Mouse (Mus musculus) A20 (cell line): ENCODE results near the gene Fndc9.

ENCODE experiments used
- DNase-seq: peaks from one replicate; pipeline ENCODE4 v3.0.0-alpha.2; 2011; ENCODE audit warnings: low read depth, low spot score

Gene Fndc9

GRCm38 (mm10) chr11:46233966-46234365 is 1.4 kb upstream of the Fndc9 start:
- DNase-seq = no peak

GRCm38 (mm10) chr11:46236976-46237375 is 1.6 kb downstream of the Fndc9 start:
- DNase-seq = peak; percentile 67

- no peak for DNase-seq
Measured at GRCm38 (mm10) chr11:46241150-46241673, 5.9 kb downstream of the Fndc9 start.

- DNase-seq = no peak
Measured at GRCm38 (mm10) chr11:46241985-46242384, 6.7 kb downstream of the Fndc9 start.

- DNase-seq = no peak
Measured at GRCm38 (mm10) chr11:46244731-46245604, 9.6 kb downstream of the Fndc9 start.

GRCm38 (mm10) chr11:46245926-46246325 is 10.6 kb downstream of the Fndc9 start:
- no peak for DNase-seq

- no peak for DNase-seq
Measured at GRCm38 (mm10) chr11:46246393-46246792, 11.1 kb downstream of the Fndc9 start.

GRCm38 (mm10) chr11:46248352-46248751 is 13.0 kb downstream of the Fndc9 start:
- no peak for DNase-seq

- DNase-seq = peak; percentile 68
Measured at GRCm38 (mm10) chr11:46251994-46252393, 16.7 kb downstream of the Fndc9 start.

- DNase-seq = no peak
Measured at GRCm38 (mm10) chr11:46255291-46255690, 20.0 kb downstream of the Fndc9 start.

GRCm38 (mm10) chr11:46258207-46258606 is 22.9 kb downstream of the Fndc9 start:
- no peak for DNase-seq

GRCm38 (mm10) chr11:46258749-46259148 is 23.4 kb downstream of the Fndc9 start:
- no peak for DNase-seq

GRCm38 (mm10) chr11:46262854-46263253 is 27.5 kb downstream of the Fndc9 start:
- DNase-seq = no peak

- DNase-seq = no peak
Measured at GRCm38 (mm10) chr11:46263291-46263690, 28.0 kb downstream of the Fndc9 start.

GRCm38 (mm10) chr11:46264584-46264983 is 29.3 kb downstream of the Fndc9 start:
- DNase-seq = no peak

- peak; percentile 45 for DNase-seq
Measured at GRCm38 (mm10) chr11:46265031-46265786, 29.9 kb downstream of the Fndc9 start.

- peak; percentile 45 for DNase-seq
Measured at GRCm38 (mm10) chr11:46268991-46269390, 33.7 kb downstream of the Fndc9 start.

- no peak for DNase-seq
Measured at GRCm38 (mm10) chr11:46269391-46269790, 34.1 kb downstream of the Fndc9 start.

GRCm38 (mm10) chr11:46269893-46270292 is 34.6 kb downstream of the Fndc9 start:
- no peak for DNase-seq

- DNase-seq = peak; percentile 48
Measured at GRCm38 (mm10) chr11:46272058-46272681, 36.8 kb downstream of the Fndc9 start.

- no peak for DNase-seq
Measured at GRCm38 (mm10) chr11:46273969-46274368, 38.6 kb downstream of the Fndc9 start.

GRCm38 (mm10) chr11:46275302-46275701 is 40.0 kb downstream of the Fndc9 start:
- peak; percentile 84 for DNase-seq
